Mouse (Mus musculus): Measurements from ENCODE around the gene Prickle4. TPM values are rescaled to one million over a fixed set of nuclear protein-coding genes. Genes with fewer than 3 reads are reported as not detected.

Gene Prickle4
- 0.27 TPM in 1 of 2 replicates, not detected in the other for polyA plus RNA-seq (2015; fragmentation: Nextera tagmentation; extraction: Ambion mirVana)

- peak; percentile 91 for ATAC-seq (ENCODE audit: insufficient number of reproducible peaks, low FRiP score, low TSS enrichment, low read depth)
- peak within 1 kb of the TSS; percentile 80 for H3K4me3 ChIP-seq
- under 1% methylated on average over 75 of the region's 82 CpGs for WGBS
- peaks cover 16% of the 10 kb centered on the region for H3K4me1 ChIP-seq
- H3K36me3 ChIP-seq = peaks cover 12% of the 10 kb centered on the region
- H3K9ac ChIP-seq = peak within 1 kb of the TSS; percentile 83
- H3K27ac ChIP-seq = peak within 1 kb of the TSS; percentile 76
- no peaks in the 10 kb centered on the region for H3K9me3 ChIP-seq
- H3K4me2 ChIP-seq = peak within 1 kb of the TSS; percentile 87
- no peaks in the 10 kb centered on the region for H3K27me3 ChIP-seq
Observed at GRCm38 (mm10) chr17:47694503-47695336, at the start of gene Prickle4. Prickle4 (minus strand) TSS chr17:47694736.

GRCm38 (mm10) chr17:47744086-47744485 lies 49.5 kb upstream of the Prickle4 start:
- 92% methylated on average over 14 of the region's 14 CpGs for WGBS
- no peak for ATAC-seq (ENCODE audit: insufficient number of reproducible peaks, low FRiP score, low TSS enrichment, low read depth)
- no peak overlapping the region for H3K27ac ChIP-seq
- no peaks in the 10 kb centered on the region for H3K9me3 ChIP-seq
- peaks cover 19% of the 10 kb centered on the region for H3K4me1 ChIP-seq
- no peak overlapping the region for H3K4me2 ChIP-seq
- H3K36me3 ChIP-seq = no peaks in the 10 kb centered on the region
- no peaks in the 10 kb centered on the region for H3K27me3 ChIP-seq
- no peak overlapping the region for H3K4me3 ChIP-seq
- no peak overlapping the region for H3K9ac ChIP-seq

GRCm38 (mm10) chr17:47742991-47743734 lies 48.6 kb upstream of the Prickle4 start:
- H3K4me1 ChIP-seq = peaks cover 19% of the 10 kb centered on the region
- no peak for ATAC-seq (ENCODE audit: insufficient number of reproducible peaks, low FRiP score, low TSS enrichment, low read depth)

GRCm38 (mm10) chr17:47740186-47740585 lies 45.6 kb upstream of the Prickle4 start:
- H3K27me3 ChIP-seq = no peaks in the 10 kb centered on the region
- no peaks in the 10 kb centered on the region for H3K36me3 ChIP-seq
- H3K4me2 ChIP-seq = no peak overlapping the region
- no peak overlapping the region for H3K9ac ChIP-seq
- no peak overlapping the region for H3K27ac ChIP-seq
- 60% methylated on average over 2 of the region's 2 CpGs for WGBS
- H3K9me3 ChIP-seq = no peaks in the 10 kb centered on the region
- H3K4me3 ChIP-seq = no peak overlapping the region
- peaks cover 24% of the 10 kb centered on the region for H3K4me1 ChIP-seq
- no peak for ATAC-seq (ENCODE audit: insufficient number of reproducible peaks, low FRiP score, low TSS enrichment, low read depth)

More at GRCm38 (mm10) chr17:47742991-47743734, 48.6 kb upstream of the Prickle4 start:
- no peak overlapping the region for H3K27ac ChIP-seq
- no peaks in the 10 kb centered on the region for H3K36me3 ChIP-seq
- no peak overlapping the region for H3K9ac ChIP-seq
- 43% methylated on average over 16 of the region's 16 CpGs for WGBS
- H3K4me3 ChIP-seq = no peak overlapping the region
- H3K27me3 ChIP-seq = no peaks in the 10 kb centered on the region
- no peaks in the 10 kb centered on the region for H3K9me3 ChIP-seq
- no peak overlapping the region for H3K4me2 ChIP-seq

- Histone ChIP-seq H3K27me3 (no peaks in the 10 kb centered on the region), H3K4me2 (peak overlapping the region; percentile 94), H3K9ac (peak overlapping the region; percentile 42; the same call in 1 of the 2 replicates), H3K4me3 (peak overlapping the region; percentile 87), H3K27ac (peak overlapping the region; percentile 94), H3K4me1 (peaks cover 24% of the 10 kb centered on the region), H3K9me3 (no peaks in the 10 kb centered on the region), H3K36me3 (no peaks in the 10 kb centered on the region)
- 7% methylated on average over 20 of the region's 20 CpGs for WGBS
- no peak; the same call in 1 of the 2 replicates for ATAC-seq (ENCODE audit: insufficient number of reproducible peaks, low FRiP score, low TSS enrichment, low read depth)
Observed at GRCm38 (mm10) chr17:47738879-47739798, 44.6 kb upstream of the Prickle4 start.

- peak overlapping the region; percentile 87 for H3K4me3 ChIP-seq
- peak overlapping the region; percentile 94 for H3K27ac ChIP-seq
- WGBS = under 1% methylated on average over 51 of the region's 61 CpGs
Observed at GRCm38 (mm10) chr17:47738066-47738878, 43.7 kb upstream of the Prickle4 start.

GRCm38 (mm10) chr17:47737271-47738065 lies 42.9 kb upstream of the Prickle4 start:
- Histone ChIP-seq H3K4me3 (peak overlapping the region; percentile 87), H3K27ac (peak overlapping the region; percentile 94), H3K4me2 (peak overlapping the region; percentile 94), H3K9ac (peak overlapping the region; percentile 76), H3K9me3 (no peaks in the 10 kb centered on the region), H3K4me1 (peaks cover 24% of the 10 kb centered on the region), H3K27me3 (no peaks in the 10 kb centered on the region), H3K36me3 (no peaks in the 10 kb centered on the region)
- ATAC-seq (ENCODE audit: insufficient number of reproducible peaks, low FRiP score, low TSS enrichment, low read depth) = peak; percentile 91
- WGBS = 0% methylated on average over 47 of the region's 60 CpGs

More at GRCm38 (mm10) chr17:47738066-47738878, 43.7 kb upstream of the Prickle4 start:
- H3K4me2 ChIP-seq = peak overlapping the region; percentile 94
- no peaks in the 10 kb centered on the region for H3K27me3 ChIP-seq
- no peaks in the 10 kb centered on the region for H3K9me3 ChIP-seq
- peak overlapping the region; percentile 42 for H3K9ac ChIP-seq
- no peaks in the 10 kb centered on the region for H3K36me3 ChIP-seq
- H3K4me1 ChIP-seq = peaks cover 24% of the 10 kb centered on the region
- ATAC-seq (ENCODE audit: insufficient number of reproducible peaks, low FRiP score, low TSS enrichment, low read depth) = peak; percentile 72

GRCm38 (mm10) chr17:47736856-47737255 lies 42.3 kb upstream of the Prickle4 start, which contains the start of gene Tfeb:
Tfeb (plus strand) TSS chr17:47737030.
- H3K27me3 ChIP-seq = no peaks in the 10 kb centered on the region
- H3K27ac ChIP-seq = peak within 1 kb of the TSS; percentile 94
- no peaks in the 10 kb centered on the region for H3K9me3 ChIP-seq
- peak; percentile 49; the same call in 1 of the 2 replicates for ATAC-seq (ENCODE audit: insufficient number of reproducible peaks, low FRiP score, low TSS enrichment, low read depth)
- WGBS = 0% methylated on average over 43 of the region's 47 CpGs
- peak within 1 kb of the TSS; percentile 94 for H3K4me2 ChIP-seq
- H3K4me3 ChIP-seq = peak within 1 kb of the TSS; percentile 87
- H3K36me3 ChIP-seq = no peaks in the 10 kb centered on the region
- H3K4me1 ChIP-seq = peaks cover 24% of the 10 kb centered on the region
- H3K9ac ChIP-seq = peak within 1 kb of the TSS; percentile 76

- H3K4me1 ChIP-seq = peaks cover 24% of the 10 kb centered on the region
- no peaks in the 10 kb centered on the region for H3K36me3 ChIP-seq
- no peak overlapping the region for H3K4me2 ChIP-seq
- H3K9ac ChIP-seq = no peak overlapping the region
- H3K4me3 ChIP-seq = no peak overlapping the region
- no peaks in the 10 kb centered on the region for H3K27me3 ChIP-seq
- H3K9me3 ChIP-seq = no peaks in the 10 kb centered on the region
- H3K27ac ChIP-seq = no peak overlapping the region
- ATAC-seq (ENCODE audit: insufficient number of reproducible peaks, low FRiP score, low TSS enrichment, low read depth) = no peak
- 74% methylated on average over 14 of the region's 14 CpGs for WGBS
Observed at GRCm38 (mm10) chr17:47735553-47736100, 41.1 kb upstream of the Prickle4 start.
